Mouse (Mus musculus) intestine, embryonic 14.5 days (tissue): ENCODE measurements at regions not wholly inside any gene's neighbourhood (a gene's known extent, or its start where the extent isn't known, plus 50 kb on each side); places are given as distances from the start of the nearest gene placed in this dataset.

Source experiments
- ATAC-seq: fragments of 200-750 bp; cut with Nextera tagmentation; replicated peaks from 2 replicates; pipeline ENCODE4 v1.8.0; 2017; ENCODE audit warnings: low read depth, moderate number of reproducible peaks, moderate TSS enrichment, moderate library complexity; ENCODE audit not compliant: low FRiP score, low TSS enrichment
- DNase-seq: peaks from one replicate; pipeline ENCODE4 v3.0.0-alpha.2; 2018; ENCODE audit warnings: low spot score
- H3K27ac ChIP-seq: fragments of 300-500 bp; sonication (generic); 2 replicates; pipeline ENCODE4 v1.5.1; 2014; ENCODE audit warnings: low read depth, mild to moderate bottlenecking, control low read depth
- H3K27me3 ChIP-seq: fragments of 300-500 bp; sonication (generic); replicated peaks from 2 replicates; pipeline ENCODE4 v1.6.1; 2014; ENCODE audit warnings: low read length, control low read depth; ENCODE audit not compliant: control insufficient read depth, insufficient read depth
- H3K36me3 ChIP-seq: fragments of 300-500 bp; sonication (generic); 2 replicates; pipeline ENCODE4 v1.6.1; 2014; ENCODE audit warnings: low read length, control low read depth; ENCODE audit not compliant: control insufficient read depth, insufficient read depth
- H3K4me1 ChIP-seq: fragments of 300-500 bp; sonication (generic); replicated peaks from 2 replicates; pipeline ENCODE4 v1.6.1; 2014; ENCODE audit warnings: low read length, control low read depth, mixed read lengths; ENCODE audit not compliant: control insufficient read depth, insufficient read depth
- H3K4me2 ChIP-seq: fragments of 300-500 bp; sonication (generic); 2 replicates; pipeline ENCODE4 v1.6.1; 2014; ENCODE audit warnings: low read length
- H3K4me3 ChIP-seq: fragments of 300-500 bp; sonication (generic); 2 replicates; pipeline ENCODE4 v1.5.1; 2014; ENCODE audit warnings: low read depth, low read length, control low read depth, mixed read lengths
- H3K9ac ChIP-seq: fragments of 300-500 bp; sonication (generic); 2 replicates; pipeline ENCODE4 v1.6.1; 2014; ENCODE audit warnings: mild to moderate bottlenecking, low read length
- H3K9me3 ChIP-seq: fragments of 300-500 bp; sonication (generic); 2 replicates; pipeline ENCODE4 v1.6.1; 2016; ENCODE audit warnings: low read length, control low read depth; ENCODE audit not compliant: control insufficient read depth
- WGBS: fragments of 180-500 bp; shearing (Covaris S2); extraction: QIAGEN DNeasy Blood & Tissue Kit; methylation state at CpG from one replicate; pipeline ENCODE4 v1.1.7; 2014; 5-methylcytosine and 5-hydroxymethylcytosine counted together

DNA sequence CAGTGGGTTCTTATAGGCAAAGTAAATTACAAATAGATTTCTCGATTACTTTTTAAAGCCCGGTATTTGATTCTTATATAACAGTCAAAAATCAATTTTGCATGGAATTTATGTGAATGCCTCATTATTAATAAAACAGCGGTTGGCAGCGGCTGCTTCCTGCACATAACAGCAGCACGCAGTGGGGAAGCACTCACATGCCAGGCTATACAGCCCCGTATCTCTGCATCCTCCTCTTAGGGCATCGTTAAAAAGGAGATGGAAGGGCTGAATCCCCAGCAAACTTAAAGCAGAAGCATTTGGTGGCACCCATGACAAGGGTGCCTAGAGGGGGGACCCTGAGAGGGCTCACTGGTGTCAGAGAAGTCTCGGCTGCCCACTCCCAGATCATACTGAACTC is 255.3 kb upstream of the Hnrnpa3 start:
- no peak for ATAC-seq
- no peaks in the 10 kb centered on the region for H3K27me3 ChIP-seq
- WGBS, result 88% methylated on average over 8 of the region's 8 CpGs

DNA sequence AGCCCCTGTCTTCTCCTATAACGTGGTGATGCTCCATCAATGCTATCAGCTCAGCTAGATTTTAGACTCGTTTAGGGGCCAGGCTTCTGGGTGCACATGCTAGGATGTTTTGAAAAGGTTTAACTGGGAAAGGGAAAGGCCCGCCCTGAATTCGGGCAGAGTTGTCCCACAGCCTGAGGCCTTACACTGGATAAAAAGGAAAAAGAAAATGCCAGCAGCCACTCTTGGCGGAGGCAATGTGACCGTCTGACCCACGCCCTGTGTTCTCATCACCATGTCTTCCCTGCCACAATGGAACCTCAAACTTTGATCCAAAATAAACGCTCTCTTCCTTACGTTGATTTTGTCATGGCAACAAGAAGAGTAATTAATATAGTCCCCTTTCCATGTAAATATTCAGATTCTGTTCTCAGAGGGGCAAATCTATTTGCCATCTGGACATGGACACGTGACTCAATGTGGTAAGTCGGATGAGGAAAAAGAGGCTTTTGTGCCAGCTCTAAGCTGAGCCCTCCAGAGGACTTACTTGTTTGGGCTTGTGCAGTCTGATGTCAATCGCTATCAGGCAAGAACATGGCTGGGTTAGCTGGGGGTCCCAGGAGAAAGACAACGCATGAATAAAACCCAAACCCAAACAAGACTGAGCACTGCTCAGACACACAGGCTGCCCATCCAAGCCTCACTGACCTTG is 253.4 kb upstream of the Hnrnpa3 start:
- no peak for DNase-seq
- Histone ChIP-seq H3K9ac (no peak overlapping the region), H3K4me1 (0 out of 2 replicates have a peak, but pooled peaks cover under 1% of the 10 kb centered on the region), H3K36me3 (no peaks in the 10 kb centered on the region), H3K27me3 (no peaks in the 10 kb centered on the region), H3K27ac (no peak overlapping the region), H3K4me3 (no peak overlapping the region), H3K9me3 (no peaks in the 10 kb centered on the region), H3K4me2 (no peak overlapping the region)
- WGBS, result 79% methylated on average over 13 of the region's 13 CpGs
- ATAC-seq, result no peak

More for the DNA sequence above, 255.3 kb upstream of the Hnrnpa3 start:
- Histone ChIP-seq H3K9me3 (no peaks in the 10 kb centered on the region), H3K4me1 (0 out of 2 replicates have a peak, but pooled peaks cover 2% of the 10 kb centered on the region), H3K27ac (no peak overlapping the region), H3K36me3 (no peaks in the 10 kb centered on the region), H3K9ac (no peak overlapping the region), H3K4me3 (no peak overlapping the region), H3K4me2 (no peak overlapping the region)
- DNase-seq, result no peak

DNA sequence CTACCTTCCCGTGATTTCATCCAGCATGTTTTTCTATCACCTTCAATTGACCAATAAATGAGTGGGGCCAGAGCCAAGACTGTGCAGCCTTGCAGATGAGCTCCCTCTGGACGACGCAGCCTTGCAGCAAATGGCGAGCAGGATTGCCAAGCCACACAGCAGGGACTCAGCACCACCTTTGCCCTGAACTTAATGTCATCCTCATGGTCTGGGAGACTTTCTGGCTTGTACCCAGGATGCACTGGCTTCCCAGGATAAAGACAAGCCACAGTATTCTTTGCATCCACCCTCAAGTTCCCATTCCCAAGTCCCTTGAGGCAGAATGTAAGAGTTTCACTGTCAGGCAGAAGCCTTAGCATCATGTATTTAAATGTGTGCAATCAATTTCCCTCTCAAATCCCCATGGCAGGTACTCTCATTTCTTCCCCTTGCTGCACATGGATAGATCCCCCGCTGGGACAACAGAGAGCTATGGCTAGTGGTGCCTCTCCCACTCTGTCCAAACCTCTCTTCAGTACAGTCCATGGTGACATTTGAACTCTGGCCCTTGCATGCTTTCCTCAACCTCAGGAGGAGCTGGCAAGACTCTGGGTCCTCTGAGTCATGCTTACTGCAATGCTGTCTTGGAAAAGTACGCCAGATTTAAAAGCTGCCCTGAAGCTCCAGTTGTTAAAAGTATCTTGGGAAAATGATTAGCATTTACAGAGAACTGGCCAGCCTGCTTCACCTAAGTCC is 252.2 kb upstream of the Hnrnpa3 start:
- no peaks in the 10 kb centered on the region for H3K9me3 ChIP-seq
- WGBS, result 73% methylated on average over 6 of the region's 6 CpGs
- DNase-seq, result no peak
- no peaks in the 10 kb centered on the region for H3K4me1 ChIP-seq
- H3K27ac ChIP-seq, result no peak overlapping the region
- H3K4me2 ChIP-seq, result no peak overlapping the region
- H3K36me3 ChIP-seq, result no peaks in the 10 kb centered on the region
- no peaks in the 10 kb centered on the region for H3K27me3 ChIP-seq
- no peak overlapping the region for H3K9ac ChIP-seq
- no peak for ATAC-seq
- H3K4me3 ChIP-seq, result no peak overlapping the region

DNA sequence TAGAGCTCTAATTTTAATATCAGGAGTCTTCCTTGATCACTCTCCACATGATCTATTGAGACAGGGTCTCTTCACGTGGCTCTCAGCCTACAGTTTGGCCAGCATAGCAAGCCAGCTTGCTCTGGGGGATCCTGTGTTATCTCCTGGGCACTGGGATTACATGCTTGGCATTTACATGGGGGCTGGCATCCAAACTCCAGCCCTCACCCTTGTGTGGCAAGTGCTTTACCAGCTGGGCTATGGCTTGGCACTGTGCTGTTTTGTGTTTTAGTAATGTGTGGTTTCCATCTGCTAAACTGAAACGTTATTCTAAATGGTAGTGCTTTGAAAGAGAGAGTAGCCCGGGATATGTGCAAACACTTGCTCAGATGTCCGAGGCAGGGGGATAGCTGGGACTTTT is 251.5 kb upstream of the Hnrnpa3 start:
- Histone ChIP-seq H3K4me2 (no peak overlapping the region), H3K4me3 (no peak overlapping the region), H3K9me3 (no peaks in the 10 kb centered on the region), H3K4me1 (no peaks in the 10 kb centered on the region), H3K27ac (no peak overlapping the region), H3K36me3 (no peaks in the 10 kb centered on the region), H3K27me3 (no peaks in the 10 kb centered on the region), H3K9ac (no peak overlapping the region)
- ATAC-seq (no peak), DNase-seq (no peak)
- WGBS, result 71% methylated on average over 4 of the region's 4 CpGs

DNA sequence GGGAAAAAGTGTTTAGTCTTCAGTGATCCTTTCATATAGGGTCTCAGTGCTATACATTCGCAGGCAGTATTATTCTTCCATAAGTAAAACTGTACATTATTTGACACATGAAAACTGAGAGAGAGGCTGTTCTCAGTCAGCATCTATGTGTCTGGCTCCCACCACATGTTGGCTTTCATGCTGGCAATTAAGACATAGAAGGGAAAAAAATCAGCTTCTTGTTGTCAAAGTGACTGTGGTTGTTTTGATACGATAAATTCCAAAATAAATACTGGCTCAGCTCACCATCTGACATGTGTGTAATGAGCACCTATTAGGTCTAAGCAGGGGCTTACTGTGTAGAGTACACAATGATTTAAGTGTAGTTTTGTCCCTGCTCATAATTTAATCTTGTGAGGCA is 251.0 kb upstream of the Hnrnpa3 start:
- no peaks in the 10 kb centered on the region for H3K36me3 ChIP-seq
- ATAC-seq (no peak), DNase-seq (no peak)
- no peaks in the 10 kb centered on the region for H3K4me1 ChIP-seq
- H3K9ac ChIP-seq, result no peak overlapping the region
- no peak overlapping the region for H3K4me3 ChIP-seq
- 90% methylated on average over 2 of the region's 2 CpGs for WGBS
- no peaks in the 10 kb centered on the region for H3K9me3 ChIP-seq
- no peaks in the 10 kb centered on the region for H3K27me3 ChIP-seq
- H3K4me2 ChIP-seq, result no peak overlapping the region
- H3K27ac ChIP-seq, result no peak overlapping the region

DNA sequence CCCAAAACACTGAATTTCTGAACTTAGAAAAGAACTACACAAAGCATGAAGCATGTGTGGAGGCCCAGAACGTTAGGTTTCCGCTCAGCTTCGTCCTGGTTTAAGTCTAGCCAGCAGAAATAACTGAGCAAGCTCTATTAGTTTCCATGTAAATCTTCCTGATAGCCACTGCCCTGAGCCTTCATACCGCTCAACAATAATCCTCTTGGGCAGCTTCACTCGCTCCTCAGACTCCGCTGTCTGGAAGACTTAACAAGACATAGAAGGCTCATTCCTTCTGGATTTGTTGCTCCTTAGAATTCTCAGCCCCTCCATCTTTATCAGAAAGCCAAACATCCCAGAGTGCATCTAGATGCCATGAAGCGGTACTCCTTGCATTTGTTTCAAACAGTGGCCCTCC is 249.3 kb upstream of the Hnrnpa3 start:
- H3K27ac ChIP-seq, result no peak overlapping the region
- no peaks in the 10 kb centered on the region for H3K4me1 ChIP-seq
- H3K9ac ChIP-seq, result no peak overlapping the region
- H3K27me3 ChIP-seq, result no peaks in the 10 kb centered on the region
- no peaks in the 10 kb centered on the region for H3K9me3 ChIP-seq
- H3K4me3 ChIP-seq, result no peak overlapping the region
- DNase-seq (no peak), ATAC-seq (no peak)
- no peak overlapping the region for H3K4me2 ChIP-seq
- H3K36me3 ChIP-seq, result no peaks in the 10 kb centered on the region
- WGBS, result 84% methylated on average over 7 of the region's 7 CpGs

DNA sequence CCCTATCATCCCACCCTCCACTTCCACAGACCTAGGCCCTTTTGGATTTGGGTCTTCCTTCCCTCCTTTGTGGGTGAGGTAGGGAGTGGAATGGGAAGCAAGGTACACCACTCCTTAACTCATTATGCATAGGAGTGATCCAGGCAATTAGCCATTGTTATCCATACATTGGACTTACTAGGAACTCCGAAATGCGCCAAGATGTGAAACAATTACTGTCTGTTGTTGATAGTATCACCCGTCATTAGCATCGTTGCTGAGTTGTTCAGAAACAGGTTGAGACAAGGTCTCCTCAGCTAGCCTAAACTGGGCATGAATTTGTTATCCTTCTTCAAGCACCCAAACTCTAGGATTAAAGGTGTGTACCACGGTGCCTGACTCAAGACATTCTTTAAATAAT is 246.3 kb upstream of the Hnrnpa3 start:
- no peaks in the 10 kb centered on the region for H3K27me3 ChIP-seq
- no peaks in the 10 kb centered on the region for H3K4me1 ChIP-seq
- WGBS, result 96% methylated on average over 5 of the region's 5 CpGs
- DNase-seq (no peak), ATAC-seq (no peak)
- H3K36me3 ChIP-seq, result no peaks in the 10 kb centered on the region
- H3K4me2 ChIP-seq, result no peak overlapping the region
- no peak overlapping the region for H3K27ac ChIP-seq
- H3K4me3 ChIP-seq, result no peak overlapping the region
- H3K9ac ChIP-seq, result no peak overlapping the region
- H3K9me3 ChIP-seq, result no peaks in the 10 kb centered on the region

DNA sequence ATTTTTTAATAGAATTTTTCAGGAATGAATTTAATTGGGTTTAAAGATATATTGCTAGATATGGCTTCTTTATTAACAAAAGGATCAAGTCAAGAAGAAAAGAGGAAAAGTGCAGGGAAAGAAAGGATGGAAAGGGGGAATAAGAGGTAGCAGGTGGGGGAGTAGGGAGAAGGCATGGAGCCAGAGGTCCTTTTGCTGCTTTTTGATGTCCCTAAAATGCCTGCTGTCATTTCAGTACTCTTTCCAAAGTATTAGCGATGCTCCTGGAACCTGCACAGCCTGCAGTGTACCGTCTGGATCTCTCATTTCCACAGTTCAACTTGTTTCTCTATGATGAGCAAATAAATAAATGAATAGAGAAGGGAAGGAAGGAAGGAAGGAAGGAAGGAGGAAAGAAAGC is 240.4 kb upstream of the Hnrnpa3 start:
- Histone ChIP-seq H3K4me2 (no peak overlapping the region), H3K9ac (no peak overlapping the region), H3K4me1 (no peaks in the 10 kb centered on the region), H3K4me3 (no peak overlapping the region), H3K27ac (no peak overlapping the region), H3K36me3 (no peaks in the 10 kb centered on the region), H3K9me3 (no peaks in the 10 kb centered on the region), H3K27me3 (no peaks in the 10 kb centered on the region)
- DNase-seq (no peak), ATAC-seq (no peak)
- 81% methylated on average over 2 of the region's 2 CpGs for WGBS

DNA sequence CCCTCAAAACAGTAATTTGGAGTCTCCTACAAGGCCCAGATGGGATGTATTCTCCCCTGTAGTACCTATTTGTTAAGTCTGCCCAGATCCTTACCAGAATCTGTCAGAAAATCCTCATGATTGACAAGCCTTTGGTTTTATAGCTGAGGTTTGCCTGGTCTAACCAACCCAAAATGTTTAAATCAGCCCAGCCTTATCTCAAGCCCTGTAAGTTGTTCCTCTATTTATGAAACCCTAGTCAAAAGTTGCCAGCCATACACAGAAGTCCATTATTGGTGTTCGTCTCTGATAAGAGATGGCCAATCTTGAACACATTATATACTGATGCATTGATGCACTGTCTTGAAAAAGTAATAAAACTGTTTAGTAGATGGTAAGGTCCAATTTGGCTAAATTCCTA is 239.9 kb upstream of the Hnrnpa3 start:
- WGBS, result 90% methylated on average over 1 of the region's 1 CpGs
- Histone ChIP-seq H3K4me1 (no peaks in the 10 kb centered on the region), H3K9me3 (no peaks in the 10 kb centered on the region), H3K36me3 (no peaks in the 10 kb centered on the region), H3K9ac (no peak overlapping the region), H3K27me3 (no peaks in the 10 kb centered on the region), H3K4me3 (no peak overlapping the region), H3K27ac (no peak overlapping the region), H3K4me2 (no peak overlapping the region)
- ATAC-seq (no peak), DNase-seq (no peak)
